Comparison of ENCODE assay signal across 8 mouse cellular contexts in the genomic region with DNA sequence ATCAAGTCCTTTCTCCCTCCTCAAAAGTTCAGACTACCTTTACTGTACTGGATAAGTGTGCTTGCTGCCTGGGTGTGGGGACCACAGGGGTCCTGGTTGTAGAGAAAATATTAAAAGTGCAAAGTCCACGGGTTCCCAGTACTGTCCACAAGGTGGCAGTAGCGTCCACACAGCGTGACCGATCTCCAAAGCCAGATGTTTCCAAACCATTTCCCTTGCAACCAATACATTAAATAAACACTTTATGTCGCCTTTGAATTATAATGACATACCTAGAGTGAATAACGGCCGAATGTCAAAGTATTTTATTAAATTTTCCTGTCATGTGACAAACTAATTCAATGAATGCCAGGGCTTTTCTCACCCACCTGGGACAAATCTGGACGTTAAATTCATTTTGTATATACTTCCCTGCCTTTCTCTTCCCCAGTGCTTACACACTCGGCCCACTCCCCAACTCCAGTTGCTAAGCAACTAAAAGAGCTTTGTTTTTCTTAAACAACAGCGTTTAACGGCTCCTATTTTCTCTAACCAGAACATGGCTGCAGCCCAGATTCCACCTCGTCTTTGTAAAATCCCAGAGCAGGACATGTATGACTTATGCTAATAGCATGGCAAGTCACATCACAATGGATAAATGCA. TPM values are rescaled to one million over a fixed set of nuclear protein-coding genes. Genes with fewer than 3 reads are reported as not detected.
DNase-seq lines count a peak whose midpoint lies in the region; ATAC-seq and TF ChIP-seq lines count a peak whose summit lies in the region.

No protein-coding gene starts in this region.

- no peaks in the 10 kb centered on the region; the same call in 1 of the 2 replicates for H3K4me1 ChIP-seq in testis, adult 2 months (ENCODE audit: control insufficient read depth, insufficient read depth, low read length)
- no peaks in the 10 kb centered on the region for H3K4me1 ChIP-seq in bone marrow, adult 2 months (ENCODE audit: control insufficient read depth, insufficient read depth, low read length)
- no peaks in the 10 kb centered on the region for H3K4me1 ChIP-seq in midbrain, embryonic 10.5 days
- peaks cover 5% of the 10 kb centered on the region; the same call in 1 of the 2 replicates for H3K4me1 ChIP-seq in stomach, embryonic 16.5 days (ENCODE audit: control insufficient read depth, insufficient read depth, low read length)

- no peak overlapping the region for H3K9ac ChIP-seq in stomach, embryonic 16.5 days (ENCODE audit: low read length)

- no peak overlapping the region for H3K4me3 ChIP-seq in testis, adult 2 months (ENCODE audit: control insufficient read depth, low read depth, low read length)
- no peak overlapping the region for H3K4me3 ChIP-seq in bone marrow, adult 2 months (replicated peaks; ENCODE audit: control insufficient read depth, low read depth, low read length)
- H3K4me3 ChIP-seq in midbrain, embryonic 10.5 days: no peak overlapping the region
- peak overlapping the region; percentile 13 for H3K4me3 ChIP-seq in stomach, embryonic 16.5 days (replicated peaks; ENCODE audit: low read length)

- DNase-seq in testis, postnatal 14 days (ENCODE audit: low spot score): no peak
- DNase-seq in layer of hippocampus, postnatal 14 days (ENCODE audit: low spot score in 2 of 2): peak; percentile 32 to 53
- DNase-seq in midbrain, embryonic 10.5 days (ENCODE audit: low spot score): peak; percentile 58

- H3K4me2 ChIP-seq in stomach, embryonic 16.5 days (ENCODE audit: low read depth, low read length): peak overlapping the region; percentile 49

- no peak for TF ChIP-seq POLR2A in testis, adult 2 months (IDR thresholded peaks at IDR 0.05; ENCODE audit: control insufficient read depth, low read depth, low read length)
- no peak for TF ChIP-seq POLR2A in bone marrow, adult 2 months (IDR thresholded peaks at IDR 0.05; ENCODE audit: borderline replicate concordance, control insufficient read depth, low read depth, low read length)

- WGBS in bone marrow, adult 2 months: 8% methylated on average over 12 of the region's 12 CpGs
- WGBS in midbrain, embryonic 10.5 days: 23% methylated on average over 12 of the region's 12 CpGs
- WGBS in stomach, embryonic 16.5 days: 10% methylated on average over 12 of the region's 12 CpGs

- peak; percentile 80; the same call in 1 of the 2 replicates for TF ChIP-seq CTCF in testis, adult 2 months (IDR thresholded peaks at IDR 0.05; ENCODE audit: control insufficient read depth, insufficient read depth, insufficient replicate concordance, low read depth, low read length)
- peak; percentile 91 for TF ChIP-seq CTCF in bone marrow, adult 2 months (IDR thresholded peaks at IDR 0.05; ENCODE audit: control insufficient read depth, insufficient read depth, low read length)

- no peaks in the 10 kb centered on the region for H3K27me3 ChIP-seq in testis, adult 2 months (ENCODE audit: control insufficient read depth, insufficient read depth, low read length)
- H3K27me3 ChIP-seq in midbrain, embryonic 10.5 days (ENCODE audit: low read depth, poor library complexity, severe bottlenecking): no peaks in the 10 kb centered on the region
- H3K27me3 ChIP-seq in stomach, embryonic 16.5 days (ENCODE audit: control insufficient read depth, insufficient read depth, low read length): no peaks in the 10 kb centered on the region

- no peaks in the 10 kb centered on the region for H3K9me3 ChIP-seq in midbrain, embryonic 10.5 days (replicated peaks)
- H3K9me3 ChIP-seq in stomach, embryonic 16.5 days (replicated peaks; ENCODE audit: control insufficient read depth, low read length): no peaks in the 10 kb centered on the region

- ATAC-seq in erythroid progenitor cell, adult 5-6 weeks (replicated peaks; ENCODE audit: low FRiP score, poor library complexity, severe bottlenecking): peak; percentile 68; the same call in 1 of the 2 replicates
- peak; percentile 82 to 90 for ATAC-seq in hematopoietic stem cell, adult 5-6 weeks (replicated peaks in 1 of 2; ENCODE audit: insufficient read depth in 1 of 2, low FRiP score in 2 of 2, low TSS enrichment in 1 of 2, low read depth in 1 of 2, poor library complexity in 2 of 2, severe bottlenecking in 2 of 2)
- ATAC-seq in stomach, embryonic 16.5 days (ENCODE audit: insufficient read depth, low FRiP score): peak; percentile 50; the same call in 1 of the 2 replicates

- H3K27ac ChIP-seq in testis, adult 2 months (ENCODE audit: control insufficient read depth, insufficient read depth, low read depth, low read length): no peak overlapping the region
- no peak overlapping the region for H3K27ac ChIP-seq in bone marrow, adult 2 months (ENCODE audit: control insufficient read depth, insufficient read depth, low read depth, low read length, poor library complexity)
- no peak overlapping the region for H3K27ac ChIP-seq in midbrain, embryonic 10.5 days (replicated peaks)
- H3K27ac ChIP-seq in stomach, embryonic 16.5 days (ENCODE audit: low read length): no peak overlapping the region

- no peaks in the 10 kb centered on the region for H3K36me3 ChIP-seq in testis, adult 2 months (ENCODE audit: control insufficient read depth, insufficient read depth, low read length)
- no peaks in the 10 kb centered on the region for H3K36me3 ChIP-seq in midbrain, embryonic 10.5 days
- no peaks in the 10 kb centered on the region for H3K36me3 ChIP-seq in stomach, embryonic 16.5 days (ENCODE audit: control insufficient read depth, insufficient read depth, low read length)

RNA-seq across cellular contexts. Expression of a gene that starts 49.4 kb away (rescaled TPM):
- polyA plus RNA-seq in testis, adult 2 months (2012; rRNA removed): 1.3 and 1.7 TPM in 2 replicates
- 7.8 and 11.6 TPM in 2 replicates for polyA plus RNA-seq in bone marrow, adult 2 months (2011; ENCODE audit: insufficient read depth, insufficient read length, low replicate concordance, missing spikeins)
- total RNA-seq in erythroid progenitor cell, adult 5-6 weeks (2015; ENCODE audit: low replicate concordance): 48.7 and 73.8 TPM in 2 replicates
- 42.1 and 47.7 TPM in 2 replicates for total RNA-seq in erythroid progenitor cell, adult 5-6 weeks (2017; ENCODE audit: low replicate concordance)
- total RNA-seq in hematopoietic stem cell, adult 5-6 weeks (2017): 6.3 and 9.4 TPM in 2 replicates
- total RNA-seq in layer of hippocampus, postnatal 14 days (2021): 1 to 10 TPM in 1 of 2 experiments, under 1 TPM in 1; 0.62 to 1.2 TPM
- 38.5 and 42.7 TPM in 2 replicates for polyA plus RNA-seq in midbrain, embryonic 10.5 days (2016; fragmentation: Nextera tagmentation; extraction: Ambion mirVana)
- 16.2 and 17.0 TPM in 2 replicates for polyA plus RNA-seq in stomach, embryonic 16.5 days (2015; fragmentation: Nextera tagmentation; extraction: Ambion mirVana)
